Mouse (Mus musculus) embryonic facial prominence, embryonic 13.5 days (tissue): ENCODE data around the gene Ppp4c. TPM values are rescaled to one million over a fixed set of nuclear protein-coding genes. Genes with fewer than 3 reads are reported as not detected.
"Not testable (repeated sequence)": the region's sequence is repeated elsewhere in the genome, so short reads cannot be mapped to it uniquely, and the experiment has no call there.

Experiments used
- ATAC-seq: fragments of 200-750 bp; cut with Nextera tagmentation; 2 replicates; pipeline ENCODE4 v1.8.0; 2017; ENCODE audit warnings: low read depth; ENCODE audit not compliant: insufficient number of reproducible peaks, insufficient read depth, low FRiP score, low TSS enrichment
- H3K27ac ChIP-seq: fragments of 300-500 bp; sonication (generic); 2 replicates; pipeline ENCODE4 v1.5.1; 2015; ENCODE audit warnings: moderate library complexity, mild to moderate bottlenecking, inconsistent platforms
- H3K27me3 ChIP-seq: fragments of 300-500 bp; sonication (generic); 2 replicates; pipeline ENCODE4 v1.6.1; 2015; ENCODE audit warnings: mild to moderate bottlenecking, inconsistent platforms
- H3K36me3 ChIP-seq: fragments of 300-500 bp; sonication (generic); 2 replicates; pipeline ENCODE4 v1.6.1; 2015; ENCODE audit warnings: mild to moderate bottlenecking, inconsistent platforms
- H3K4me1 ChIP-seq: fragments of 300-500 bp; sonication (generic); 2 replicates; pipeline ENCODE4 v1.6.1; 2015; ENCODE audit warnings: inconsistent platforms
- H3K4me2 ChIP-seq: fragments of 300-500 bp; sonication (generic); 2 replicates; pipeline ENCODE4 v1.6.1; 2015; ENCODE audit warnings: moderate library complexity, mild to moderate bottlenecking, inconsistent platforms
- H3K4me3 ChIP-seq: fragments of 300-500 bp; sonication (generic); 2 replicates; pipeline ENCODE4 v1.5.1; 2015; ENCODE audit warnings: mild to moderate bottlenecking, inconsistent platforms
- H3K9ac ChIP-seq: fragments of 300-500 bp; sonication (generic); 2 replicates; pipeline ENCODE4 v1.6.1; 2015; ENCODE audit warnings: mild to moderate bottlenecking, inconsistent platforms
- H3K9me3 ChIP-seq: fragments of 300-500 bp; sonication (generic); 2 replicates; pipeline ENCODE4 v1.6.1; 2016; ENCODE audit warnings: inconsistent platforms
- WGBS: fragments of 180-500 bp; shearing (Covaris S2); methylation state at CpG from one replicate; pipeline ENCODE4 v1.1.7; 2015; ENCODE audit warnings: mixed read lengths; 5-methylcytosine and 5-hydroxymethylcytosine counted together
- polyA plus RNA-seq: library from polyadenylated mRNA; unstranded; fragments of >200 nt; fragmentation: Nextera tagmentation; extraction: Ambion mirVana; gene quantifications from 2 replicates; pipeline ENCODE4 v1.2.1, GENCODE M21; 2015

The Ppp4c gene
- polyA plus RNA-seq, 1 experiment from 2014 or later = 300 TPM

GRCm38 (mm10) chr7:126792721-126793443 is 586 bp upstream of the Ppp4c start:
- Histone ChIP-seq H3K36me3 (peaks cover 63% of the 10 kb centered on the region), H3K9ac (peak overlapping the region; percentile 96), H3K4me3 (peak overlapping the region; percentile 94), H3K9me3 (no peaks in the 10 kb centered on the region), H3K4me1 (peaks cover 41% of the 10 kb centered on the region), H3K27me3 (no peaks in the 10 kb centered on the region), H3K4me2 (peak overlapping the region; percentile 74), H3K27ac (peak overlapping the region; percentile 97)
- ATAC-seq = peak; percentile 13; the same call in 1 of the 2 replicates
- WGBS = 25% methylated on average over 11 of the region's 11 CpGs

GRCm38 (mm10) chr7:126789141-126789540 is 3.2 kb downstream of the Ppp4c start:
- Histone ChIP-seq H3K27ac (no peak overlapping the region), H3K9ac (0 out of 2 replicates have a peak overlapping the region, but pooled peaks have one; percentile 16), H3K4me2 (no peak overlapping the region), H3K4me1 (peaks cover 23% of the 10 kb centered on the region), H3K36me3 (peaks cover 67% of the 10 kb centered on the region), H3K4me3 (no peak overlapping the region), H3K27me3 (no peaks in the 10 kb centered on the region), H3K9me3 (no peaks in the 10 kb centered on the region)
- WGBS = 86% methylated on average over 4 of the region's 4 CpGs
- ATAC-seq = no peak

GRCm38 (mm10) chr7:126786142-126786541 is 6.2 kb downstream of the Ppp4c start:
- H3K9me3 ChIP-seq = no peaks in the 10 kb centered on the region
- no peaks in the 10 kb centered on the region for H3K27me3 ChIP-seq
- peaks cover 74% of the 10 kb centered on the region for H3K36me3 ChIP-seq
- H3K9ac ChIP-seq = no peak overlapping the region
- WGBS = 89% methylated on average over 14 of the region's 14 CpGs
- H3K4me3 ChIP-seq = no peak overlapping the region
- no peak for ATAC-seq
- H3K4me1 ChIP-seq = peaks cover 21% of the 10 kb centered on the region
- no peak overlapping the region for H3K4me2 ChIP-seq
- no peak overlapping the region for H3K27ac ChIP-seq

- Histone ChIP-seq H3K4me1 (peaks cover 18% of the 10 kb centered on the region), H3K4me2 (no peak overlapping the region), H3K36me3 (peaks cover 65% of the 10 kb centered on the region), H3K27ac (no peak overlapping the region), H3K9ac (no peak overlapping the region), H3K4me3 (no peak overlapping the region), H3K27me3 (no peaks in the 10 kb centered on the region), H3K9me3 (no peaks in the 10 kb centered on the region)
- ATAC-seq = no peak
- 90% methylated on average over 4 of the region's 4 CpGs for WGBS
Observed at GRCm38 (mm10) chr7:126785056-126785455, 7.2 kb downstream of the Ppp4c start.

- Histone ChIP-seq H3K27me3 (no peaks in the 10 kb centered on the region), H3K4me3 (no peak overlapping the region), H3K9ac (no peak overlapping the region), H3K4me1 (peaks cover 20% of the 10 kb centered on the region), H3K9me3 (no peaks in the 10 kb centered on the region), H3K27ac (no peak overlapping the region), H3K4me2 (no peak overlapping the region), H3K36me3 (peaks cover 59% of the 10 kb centered on the region)
- ATAC-seq = no peak
- 89% methylated on average over 7 of the region's 7 CpGs for WGBS
Observed at GRCm38 (mm10) chr7:126784469-126784868, 7.8 kb downstream of the Ppp4c start.

- WGBS = 86% methylated on average over 13 of the region's 13 CpGs
- Histone ChIP-seq H3K4me3 (no peak overlapping the region), H3K27ac (no peak overlapping the region; the same call in 1 of the 2 replicates), H3K4me2 (no peak overlapping the region), H3K27me3 (no peaks in the 10 kb centered on the region), H3K4me1 (peaks cover 29% of the 10 kb centered on the region), H3K9me3 (no peaks in the 10 kb centered on the region), H3K9ac (no peak overlapping the region), H3K36me3 (peaks cover 41% of the 10 kb centered on the region)
- no peak for ATAC-seq
Observed at GRCm38 (mm10) chr7:126782693-126783092, 9.6 kb downstream of the Ppp4c start.

GRCm38 (mm10) chr7:126781661-126782370 is 10.5 kb downstream of the Ppp4c start:
- Histone ChIP-seq H3K36me3 (peaks cover 33% of the 10 kb centered on the region), H3K9me3 (no peaks in the 10 kb centered on the region), H3K4me1 (peaks cover 35% of the 10 kb centered on the region), H3K27ac (no peak overlapping the region), H3K27me3 (no peaks in the 10 kb centered on the region), H3K4me3 (peak overlapping the region; percentile 47), H3K4me2 (peak overlapping the region; percentile 87), H3K9ac (peak overlapping the region; percentile 73)
- no peak for ATAC-seq
- 35% methylated on average over 11 of the region's 11 CpGs for WGBS

- Histone ChIP-seq H3K4me2 (peak within 1 kb of the TSS; percentile 87), H3K4me1 (peaks cover 39% of the 10 kb centered on the region), H3K36me3 (peaks cover 26% of the 10 kb centered on the region), H3K9ac (peak within 1 kb of the TSS; percentile 73), H3K9me3 (no peaks in the 10 kb centered on the region), H3K4me3 (peak within 1 kb of the TSS; percentile 47), H3K27ac (peak within 1 kb of the TSS; percentile 81), H3K27me3 (no peaks in the 10 kb centered on the region)
- WGBS = 7% methylated on average over 22 of the region's 22 CpGs
- no peak for ATAC-seq
Observed at GRCm38 (mm10) chr7:126780971-126781635, 11.2 kb downstream of the Ppp4c start, which contains the start of gene Tbx6. Gene Tbx6 (plus strand): TSS chr7:126781483.

- WGBS = under 1% methylated on average over 21 of the region's 21 CpGs
- H3K4me3 ChIP-seq = peak overlapping the region; percentile 47
- peaks cover 23% of the 10 kb centered on the region for H3K36me3 ChIP-seq
- 0 out of 2 replicates have a peak, but pooled peaks have one; percentile 26 for ATAC-seq
- no peaks in the 10 kb centered on the region for H3K27me3 ChIP-seq
- H3K4me2 ChIP-seq = peak overlapping the region; percentile 87
- H3K4me1 ChIP-seq = peaks cover 45% of the 10 kb centered on the region
- peak overlapping the region; percentile 73 for H3K9ac ChIP-seq
- H3K27ac ChIP-seq = peak overlapping the region; percentile 81
- no peaks in the 10 kb centered on the region for H3K9me3 ChIP-seq
Observed at GRCm38 (mm10) chr7:126779983-126780970, 12.0 kb downstream of the Ppp4c start.

GRCm38 (mm10) chr7:126779101-126779500 is 13.2 kb downstream of the Ppp4c start:
- not testable (repeated sequence) for H3K27ac ChIP-seq, H3K9me3 ChIP-seq, H3K9ac ChIP-seq, H3K4me2 ChIP-seq, ATAC-seq, H3K27me3 ChIP-seq, H3K4me3 ChIP-seq
- H3K4me1 ChIP-seq = peaks cover 47% of the 10 kb centered on the region
- peaks cover 11% of the 10 kb centered on the region for H3K36me3 ChIP-seq
- WGBS = 92% methylated on average over 7 of the region's 7 CpGs
